Mouse (Mus musculus): ENCODE measurements at regions not wholly inside any gene's neighbourhood (a gene's known extent, or its start where the extent isn't known, plus 50 kb on each side); places are given as distances from the start of the nearest gene placed in this dataset.
A peak's percentile ranks its signal among the peaks of the same experiment; 100 is the strongest.

DNA sequence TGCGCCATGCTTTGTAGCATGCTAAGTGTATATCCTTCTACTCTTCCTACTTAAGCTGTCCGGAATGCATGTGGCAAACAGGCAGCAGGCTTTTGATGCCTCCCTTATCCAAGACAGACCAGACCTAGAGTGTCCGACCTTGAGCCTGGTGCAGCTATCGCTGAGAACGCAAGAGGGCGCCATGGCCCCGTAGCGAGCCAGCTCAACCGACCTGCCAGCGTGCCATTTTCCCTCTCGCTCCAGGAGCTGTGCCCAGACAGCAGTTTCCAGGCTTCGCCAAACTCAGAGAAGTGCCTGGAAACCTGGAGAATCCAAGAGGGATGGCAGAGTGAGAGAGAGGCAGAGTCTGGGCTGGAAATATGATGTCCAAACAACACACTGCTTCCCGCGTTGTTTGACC lies 155.8 kb upstream of the Gm12830 start:
- DNase-seq (ENCODE audit: low read depth, low spot score): peak; percentile 32

DNA sequence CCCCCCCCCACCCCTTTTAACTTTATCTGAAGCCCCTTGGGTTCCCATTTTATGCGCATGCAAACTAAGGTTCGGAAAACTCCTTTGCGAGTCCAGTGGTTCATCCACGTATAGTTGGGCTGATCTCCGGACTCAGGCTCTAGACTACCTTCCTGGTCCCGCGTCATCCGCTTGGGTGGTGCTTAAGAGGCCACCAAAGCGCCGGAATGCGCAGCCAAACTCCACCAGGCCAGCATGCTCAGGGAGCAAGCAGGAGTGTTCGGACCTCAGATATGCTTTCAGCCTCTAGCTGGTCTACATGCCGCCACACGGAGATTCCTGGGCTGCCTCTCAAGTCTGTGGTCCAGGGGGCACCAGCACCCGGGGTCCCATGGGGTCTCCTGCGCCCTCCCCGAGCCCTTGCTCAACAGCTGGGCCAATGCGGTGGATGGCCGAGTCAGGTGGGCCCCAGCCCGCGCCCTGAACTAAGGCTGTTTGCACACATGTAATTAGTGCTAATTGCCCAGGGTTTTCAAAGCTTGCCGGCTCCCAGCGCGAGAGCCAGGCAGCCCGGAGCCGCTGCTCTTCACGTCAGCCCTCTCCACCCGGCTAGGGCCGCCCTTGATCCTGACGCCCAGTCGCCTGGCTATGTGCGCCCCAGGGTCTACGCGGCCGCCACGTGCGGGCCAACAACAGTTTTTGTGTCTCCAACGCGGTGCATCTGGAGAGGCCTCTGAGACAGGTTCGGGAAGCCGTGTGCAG lies 155.1 kb upstream of the Gm12830 start:
- no peak for DNase-seq (ENCODE audit: low read depth, low spot score)

DNA sequence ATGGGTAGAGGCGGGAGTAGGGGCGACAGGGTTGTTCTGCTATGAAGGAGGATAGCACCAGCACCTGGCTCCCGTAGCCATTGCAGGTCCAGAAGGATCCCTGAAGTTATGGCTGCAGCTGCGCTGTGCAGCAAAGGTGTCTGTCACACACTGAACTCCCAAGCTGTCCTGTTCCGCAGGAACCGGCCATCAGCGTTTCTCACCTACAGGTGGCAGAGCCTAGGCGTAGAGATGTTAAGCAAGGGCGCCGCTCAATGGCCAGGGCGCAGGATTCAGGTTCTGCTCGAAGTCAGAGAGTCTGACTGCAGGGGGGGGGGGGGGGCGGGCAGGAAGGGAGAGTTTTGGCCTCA lies 154.6 kb upstream of the Gm12830 start:
- DNase-seq (ENCODE audit: low read depth, low spot score): no peak

DNA sequence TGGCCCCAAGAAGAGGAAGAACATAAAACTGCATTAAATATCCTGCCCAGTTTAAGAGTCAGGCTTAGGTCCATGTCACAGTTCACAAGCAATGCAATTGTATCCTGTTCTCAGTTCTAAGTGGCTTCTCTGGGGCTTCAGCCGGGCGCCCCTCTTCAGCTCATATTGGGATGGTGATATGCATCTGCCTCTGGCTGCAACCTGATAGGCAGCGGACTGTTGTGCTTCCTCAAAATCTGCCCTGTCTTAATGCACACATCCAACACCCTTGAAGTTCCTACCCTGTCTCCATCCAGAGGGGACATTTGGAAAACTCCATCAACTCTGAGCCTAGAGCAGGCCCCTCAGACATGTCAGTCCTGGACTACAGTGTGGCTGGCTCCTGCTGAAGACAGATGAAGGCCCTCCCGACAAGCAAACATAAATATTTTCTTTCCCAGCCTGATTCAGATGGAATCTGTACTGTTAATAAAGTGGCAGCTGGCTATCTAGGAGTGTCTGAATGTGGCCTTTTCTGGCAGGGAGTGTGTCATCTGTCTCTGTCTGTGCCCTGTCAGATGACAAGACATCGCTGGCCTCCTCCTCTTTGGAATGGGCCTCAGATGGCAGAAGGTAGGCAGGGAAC lies 149.3 kb upstream of the Gm12830 start:
- no peak for DNase-seq (ENCODE audit: low read depth, low spot score)

DNA sequence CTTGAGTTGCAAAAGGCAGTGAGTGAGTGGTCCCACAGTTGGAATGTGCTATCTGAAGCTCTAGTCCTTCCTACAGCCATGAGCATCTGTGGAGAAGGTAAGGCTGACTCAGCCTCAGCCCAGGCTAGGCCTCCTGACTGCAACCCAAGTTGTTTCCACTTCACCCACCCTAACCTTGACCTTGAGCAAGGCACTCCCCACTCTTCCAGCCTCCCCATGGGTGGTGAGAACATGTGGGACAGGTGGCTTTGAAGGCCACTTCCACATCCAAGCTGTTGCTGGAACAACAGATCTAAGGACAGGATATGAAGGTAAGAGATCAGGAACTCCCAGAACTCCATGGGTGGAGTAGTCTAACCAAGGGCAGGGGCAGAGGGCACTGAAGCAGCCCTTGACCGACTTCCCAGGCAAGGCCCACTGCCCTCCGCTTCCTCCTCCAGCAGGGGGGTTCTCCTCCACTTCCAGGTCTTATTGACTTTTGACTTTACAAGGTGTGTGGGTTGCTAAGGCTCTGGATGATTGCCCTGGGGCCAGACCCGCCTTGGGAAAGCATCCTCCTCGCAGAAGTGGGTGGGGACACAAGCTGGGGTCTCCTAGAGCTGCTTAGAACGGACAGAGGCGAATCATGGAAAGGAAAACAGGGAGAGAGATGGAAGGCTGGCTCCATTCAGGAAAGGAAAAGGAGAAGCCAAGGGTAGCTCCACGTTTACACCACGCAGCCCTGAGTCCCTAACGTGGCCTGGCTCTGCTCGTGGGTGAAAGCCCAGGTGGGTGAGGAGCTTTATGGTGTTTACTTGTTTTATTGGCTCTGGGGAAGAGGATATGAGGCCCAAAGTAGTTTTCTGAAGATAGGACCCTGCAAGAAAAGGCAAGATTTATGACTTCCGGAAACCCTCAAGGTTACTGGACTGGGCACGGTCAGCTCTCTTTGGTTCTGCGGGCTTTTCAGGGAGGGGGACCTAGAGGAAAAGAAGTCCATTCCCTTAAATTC lies 144.3 kb upstream of the Gm12830 start:
- DNase-seq (ENCODE audit: low read depth, low spot score): no peak

DNA sequence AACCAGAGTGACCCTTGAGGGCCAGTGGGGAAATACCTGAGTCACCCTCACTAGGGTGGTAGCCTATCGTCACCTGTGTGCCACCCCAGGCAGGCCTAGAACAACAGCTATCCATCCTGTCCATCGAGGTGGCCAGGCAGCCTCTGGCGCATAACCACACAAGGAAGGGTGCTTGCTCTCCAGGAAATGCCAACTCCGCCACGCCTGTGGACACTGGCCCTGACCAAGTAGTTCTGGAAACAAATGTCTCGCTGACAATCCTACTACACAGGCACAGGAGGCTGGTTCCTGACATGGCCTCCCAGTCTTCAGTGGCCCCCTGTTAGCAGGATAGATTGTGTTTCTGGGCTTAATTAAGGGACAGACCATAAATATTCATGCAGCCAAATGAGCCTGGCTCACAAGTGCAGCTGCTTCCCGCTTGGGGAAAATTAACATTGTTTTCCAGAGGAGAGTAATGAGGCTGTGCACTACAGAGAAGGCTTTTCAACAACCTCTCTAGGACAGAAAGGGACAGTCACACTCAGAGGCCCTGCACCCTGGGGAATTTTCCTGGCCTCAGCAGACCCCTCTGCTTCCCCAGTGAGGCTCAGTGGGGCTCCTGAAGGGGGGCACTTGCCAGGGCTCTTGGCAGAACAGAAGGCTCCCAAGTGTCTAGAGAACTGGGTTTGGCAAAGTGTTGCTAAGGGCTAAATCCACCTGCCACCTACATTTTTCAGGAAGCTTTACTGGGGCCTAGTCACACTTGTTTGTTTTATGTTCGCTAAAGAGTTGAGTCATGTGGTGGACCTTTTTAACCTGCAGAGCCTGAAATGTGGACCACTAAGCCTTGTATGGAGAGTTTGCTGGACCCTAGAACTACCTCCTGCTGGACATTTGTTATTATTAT lies 143.2 kb upstream of the Gm12830 start:
- DNase-seq (ENCODE audit: low read depth, low spot score): no peak

DNA sequence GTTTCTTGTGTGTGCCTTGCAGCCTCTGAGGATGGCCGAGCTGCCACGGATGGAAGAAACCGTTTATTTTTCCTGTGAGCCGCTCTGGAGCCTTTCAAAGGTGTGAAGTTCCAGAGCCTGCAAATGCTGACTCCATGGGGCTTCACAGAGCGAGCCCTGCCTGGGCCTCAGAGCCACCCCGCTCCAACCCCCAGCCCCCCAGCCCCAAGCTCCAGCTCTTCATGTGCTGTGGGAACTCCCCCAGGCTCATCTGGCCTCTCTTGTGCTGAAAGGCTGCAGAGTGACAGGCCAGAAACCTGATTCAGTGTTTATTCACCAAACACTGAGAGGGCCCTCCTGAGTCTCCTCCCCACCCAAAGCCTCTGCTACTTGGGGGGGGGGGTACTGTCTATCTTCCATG lies 141.2 kb upstream of the Gm12830 start:
- no peak for DNase-seq (ENCODE audit: low read depth, low spot score)

DNA sequence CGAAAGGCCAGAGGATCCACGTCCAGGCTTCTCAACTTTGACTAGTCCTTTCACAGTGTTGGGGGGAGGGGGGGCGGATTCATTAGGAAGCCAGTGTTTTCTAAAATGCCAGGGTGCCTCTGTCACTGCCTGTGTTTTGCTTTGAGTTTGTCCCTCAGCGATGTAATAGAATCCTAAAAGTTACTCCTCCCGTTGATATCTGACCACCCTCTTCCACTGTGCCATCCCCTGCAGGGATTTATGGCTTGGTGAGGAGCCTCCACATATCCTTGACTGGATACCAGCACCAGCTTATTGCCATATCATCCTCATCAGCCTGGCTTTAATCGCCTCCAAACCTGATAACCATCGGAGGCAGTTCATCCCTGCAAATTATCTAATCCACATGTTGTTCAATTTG lies 138.6 kb upstream of the Gm12830 start:
- DNase-seq (ENCODE audit: low read depth, low spot score): no peak

DNA sequence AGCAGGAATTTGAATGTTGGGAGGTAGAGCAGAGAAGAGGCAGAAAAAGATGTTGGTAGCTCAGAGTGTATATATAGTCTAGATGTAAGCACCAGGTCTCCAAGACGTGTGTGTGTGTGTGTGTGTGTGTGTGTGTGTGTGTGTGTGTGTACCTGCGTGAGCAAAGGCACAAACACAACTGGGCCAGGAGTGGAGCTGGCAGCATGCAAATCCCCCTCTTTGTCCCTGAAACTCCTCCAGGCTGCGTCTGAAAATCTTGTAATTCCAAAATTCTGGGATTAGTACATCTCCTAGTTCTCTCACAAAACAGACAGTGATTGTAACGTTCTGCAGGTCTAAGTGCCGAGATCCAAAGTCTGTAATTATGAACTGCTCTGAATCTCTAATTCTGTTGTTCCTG lies 137.8 kb upstream of the Gm12830 start:
- no peak for DNase-seq (ENCODE audit: low read depth, low spot score)

DNA sequence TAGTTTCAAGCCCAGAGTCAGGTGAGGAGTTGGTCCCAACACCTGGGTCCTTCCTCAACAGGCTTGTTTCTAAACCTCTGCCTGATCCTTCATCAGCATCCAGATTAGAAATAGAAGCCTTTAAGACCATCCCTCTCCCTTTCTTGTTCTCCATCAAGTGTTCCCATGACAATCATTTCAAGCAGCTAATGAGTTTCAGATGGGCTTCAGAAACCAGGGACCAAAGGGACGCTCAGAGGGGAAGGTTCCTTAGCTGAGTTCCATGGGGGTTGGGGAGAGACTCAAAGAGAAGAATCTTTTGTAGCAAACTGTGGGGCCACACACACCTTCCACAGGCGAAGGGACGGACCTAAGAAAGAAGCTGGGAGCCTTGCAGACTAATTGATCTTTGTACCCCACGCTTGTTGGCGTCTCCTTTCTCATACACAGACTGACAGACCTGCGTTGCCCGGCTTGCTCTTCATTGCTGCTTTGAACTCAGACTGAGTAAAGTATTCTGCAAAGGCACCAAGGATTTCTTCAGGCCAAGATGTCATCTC lies 136.6 kb upstream of the Gm12830 start:
- DNase-seq (ENCODE audit: low read depth, low spot score): no peak

DNA sequence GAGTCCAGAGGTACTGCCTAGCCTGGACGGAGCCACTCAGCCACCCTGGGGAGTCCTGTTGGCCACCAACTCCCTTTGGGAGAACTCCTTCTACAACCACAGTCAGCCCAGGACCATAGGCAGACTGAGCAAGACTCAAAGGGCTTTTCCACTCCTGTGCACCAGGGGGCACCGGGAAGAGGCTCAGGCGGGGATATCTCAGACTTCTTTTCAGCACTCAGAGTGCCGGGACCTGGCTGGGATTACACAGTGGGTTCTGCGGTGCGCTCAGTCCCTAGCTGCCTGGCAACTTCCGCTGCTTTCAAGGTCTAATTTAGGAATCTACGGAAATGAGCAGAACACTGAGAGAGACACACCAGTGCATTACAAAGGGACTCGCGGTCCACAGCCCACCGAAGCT lies 136.1 kb upstream of the Gm12830 start:
- no peak for DNase-seq (ENCODE audit: low read depth, low spot score)

DNA sequence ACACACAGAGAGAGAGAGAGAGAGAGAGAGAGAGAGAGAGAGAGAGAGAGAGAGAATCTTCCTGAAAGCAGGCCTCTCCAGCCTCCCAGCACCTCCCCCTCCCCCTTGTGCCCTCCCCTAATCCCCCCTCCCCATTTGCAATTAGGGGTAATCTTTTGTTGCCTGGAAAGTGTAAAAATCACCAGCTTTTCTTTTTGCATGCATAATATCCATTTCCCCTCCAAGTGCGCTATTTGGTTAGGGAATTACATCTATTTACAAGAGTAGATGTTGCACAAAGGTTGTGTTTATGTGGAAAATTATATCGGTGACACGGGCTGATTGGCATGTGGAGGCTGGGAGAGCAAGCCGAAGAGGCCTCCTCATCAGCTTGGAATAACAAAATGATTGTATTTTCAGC lies 135.4 kb upstream of the Gm12830 start:
- no peak for DNase-seq (ENCODE audit: low read depth, low spot score)

DNA sequence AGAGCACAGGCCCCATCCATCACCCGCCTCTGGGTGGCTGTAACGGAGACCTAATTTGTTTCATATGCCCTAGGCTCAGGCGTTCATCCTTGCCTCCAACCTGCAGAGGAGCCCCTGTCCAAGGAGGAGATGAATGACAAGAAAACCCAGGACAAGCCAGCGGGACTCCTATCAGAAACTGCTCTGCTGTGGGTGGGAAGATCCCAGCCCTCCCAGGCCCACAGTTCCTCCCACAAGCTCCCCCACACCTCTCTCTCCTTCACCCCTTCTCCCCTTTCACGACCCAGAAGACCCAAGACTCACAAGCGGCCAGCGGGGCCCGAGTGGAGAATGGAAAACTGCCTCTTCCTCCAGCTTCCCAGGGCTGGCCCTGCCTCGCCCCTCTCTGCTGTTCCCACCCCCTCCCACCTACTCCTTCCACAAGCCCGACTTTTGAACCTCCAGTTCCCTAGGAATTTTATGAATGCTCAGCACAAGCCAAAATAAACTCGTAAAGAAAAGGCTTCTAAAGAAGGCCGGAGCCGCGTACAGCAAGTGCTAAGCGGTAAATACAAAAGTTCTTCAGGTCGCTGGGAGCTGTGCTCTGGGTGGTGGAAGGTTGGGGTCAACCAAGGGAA lies 133.1 kb upstream of the Gm12830 start:
- no peak for DNase-seq (ENCODE audit: low read depth, low spot score)

DNA sequence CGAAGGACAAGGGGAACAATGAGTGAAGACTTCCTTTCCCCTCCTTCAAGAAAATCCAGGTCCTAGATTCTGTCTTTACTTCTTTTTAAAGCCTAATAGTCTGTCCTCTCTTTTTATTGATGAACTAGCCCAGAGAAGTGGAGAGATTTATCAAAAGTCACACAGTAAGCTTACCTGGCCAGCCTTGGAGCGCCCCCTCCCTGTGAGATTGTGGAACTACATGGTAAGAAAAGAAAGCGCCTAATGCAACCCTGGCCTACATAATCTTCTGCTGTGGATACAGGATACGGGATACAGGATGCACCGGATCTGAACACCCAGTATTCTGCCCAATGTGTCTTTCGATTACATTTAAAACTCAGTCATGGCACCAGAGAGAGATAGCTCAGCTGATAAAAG lies 132.6 kb upstream of the Gm12830 start:
- DNase-seq (ENCODE audit: low read depth, low spot score): no peak

DNA sequence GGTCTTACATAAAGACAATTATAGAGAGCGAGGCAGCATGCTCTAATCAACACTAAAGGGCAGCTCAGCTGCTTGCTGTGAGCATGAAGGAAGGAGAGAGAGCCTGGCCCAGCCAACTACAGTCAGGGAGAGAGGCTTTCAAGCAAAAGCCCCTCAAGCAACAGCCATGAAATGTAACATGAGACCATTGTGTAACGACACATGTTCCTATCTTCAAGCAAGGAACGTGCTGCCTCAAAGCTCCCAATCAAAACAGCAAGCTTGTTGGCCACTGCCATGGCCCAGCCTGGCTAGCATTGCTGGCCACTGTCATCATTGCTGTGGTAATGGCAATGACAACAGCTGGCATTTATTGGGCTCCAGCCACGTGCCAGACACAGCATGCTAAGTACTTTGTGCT lies 115.9 kb upstream of the Gm12830 start:
- no peak for DNase-seq (ENCODE audit: low read depth, low spot score)

DNA sequence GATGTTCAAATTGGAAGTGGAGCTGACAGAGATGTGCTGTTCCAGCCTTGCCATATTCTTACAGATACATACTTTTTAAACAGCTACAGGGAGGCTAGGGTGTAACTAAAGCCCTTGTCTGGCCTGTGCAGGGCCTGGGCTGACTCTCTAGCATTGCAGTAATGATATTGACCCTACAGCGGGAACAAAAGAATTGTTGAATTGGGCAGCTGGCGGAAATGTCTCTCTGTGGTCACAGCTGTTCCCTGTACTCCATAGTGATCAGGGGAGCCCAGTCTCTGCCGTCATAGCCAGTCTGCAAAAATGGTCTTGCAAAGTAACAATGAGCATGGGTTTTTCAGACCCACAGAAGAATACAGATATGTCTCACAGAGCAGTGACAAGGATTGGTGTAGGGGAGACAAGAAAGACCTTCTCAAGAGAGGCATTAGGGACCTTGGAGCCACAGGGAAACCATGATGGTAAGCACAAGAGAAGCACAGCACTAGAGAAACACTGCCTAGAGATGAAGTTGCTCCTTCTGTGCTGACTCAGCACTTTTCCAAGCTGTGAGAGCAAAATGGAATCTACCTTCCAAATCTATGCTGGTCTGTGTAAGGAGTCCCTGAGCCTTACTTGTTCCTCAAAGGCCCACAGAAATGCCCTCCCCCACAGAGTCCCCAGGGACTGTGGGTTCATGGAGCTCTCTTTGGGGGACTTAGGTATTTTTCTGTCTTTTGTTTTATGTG lies 111.2 kb upstream of the Gm12830 start:
- DNase-seq (ENCODE audit: low read depth, low spot score): no peak

DNA sequence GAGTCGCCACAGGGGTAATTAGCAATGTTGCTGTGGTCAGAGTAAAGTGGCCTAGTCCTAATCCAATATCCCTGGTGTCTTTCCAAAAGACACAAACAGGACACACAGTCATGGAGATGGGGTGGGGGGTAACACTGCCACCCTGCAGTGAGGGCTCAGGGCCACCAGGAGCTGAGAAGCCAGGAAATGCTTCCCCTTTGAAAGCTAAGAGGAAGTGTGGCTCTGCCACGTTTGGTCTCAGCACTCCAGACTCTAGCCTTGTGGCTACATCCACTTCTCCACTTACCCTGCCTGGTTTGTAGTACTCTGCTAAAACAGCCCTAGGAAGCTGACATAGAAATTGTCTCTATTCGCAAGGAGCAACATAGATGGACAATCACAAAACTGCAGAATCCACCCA lies 110.4 kb upstream of the Gm12830 start:
- DNase-seq (ENCODE audit: low read depth, low spot score): no peak

DNA sequence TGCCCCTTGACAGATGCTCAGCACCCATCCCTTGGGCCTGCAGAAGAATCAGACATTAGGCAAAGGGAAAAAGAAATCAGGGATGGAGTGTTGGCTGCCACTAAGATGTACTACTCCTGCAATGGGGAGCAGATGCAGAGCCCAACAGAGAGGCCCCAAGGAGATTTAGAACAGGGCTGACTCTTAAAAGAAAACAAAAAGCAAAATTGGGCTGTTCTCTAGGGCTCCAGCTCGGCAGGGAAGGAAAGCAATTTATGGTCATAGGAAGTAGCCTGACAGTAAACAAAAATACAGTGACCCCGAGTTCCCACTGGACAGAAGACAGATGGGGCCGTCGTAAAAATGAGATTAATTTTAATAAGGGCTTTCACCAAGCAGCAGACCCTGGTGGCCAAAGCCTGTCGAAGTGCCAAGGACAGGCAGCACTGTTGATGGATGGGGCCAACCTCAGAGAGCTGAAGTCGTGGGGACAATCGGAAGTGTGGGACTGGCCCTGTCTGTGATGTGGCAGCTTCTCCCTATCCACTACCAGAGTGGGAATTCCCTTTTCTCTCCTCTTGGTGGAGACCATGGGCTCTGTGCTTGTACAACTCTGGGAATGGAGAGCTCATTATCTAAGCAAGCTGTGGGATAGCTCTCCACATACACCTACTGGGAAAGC lies 109.4 kb upstream of the Gm12830 start:
- no peak for DNase-seq (ENCODE audit: low read depth, low spot score)

DNA sequence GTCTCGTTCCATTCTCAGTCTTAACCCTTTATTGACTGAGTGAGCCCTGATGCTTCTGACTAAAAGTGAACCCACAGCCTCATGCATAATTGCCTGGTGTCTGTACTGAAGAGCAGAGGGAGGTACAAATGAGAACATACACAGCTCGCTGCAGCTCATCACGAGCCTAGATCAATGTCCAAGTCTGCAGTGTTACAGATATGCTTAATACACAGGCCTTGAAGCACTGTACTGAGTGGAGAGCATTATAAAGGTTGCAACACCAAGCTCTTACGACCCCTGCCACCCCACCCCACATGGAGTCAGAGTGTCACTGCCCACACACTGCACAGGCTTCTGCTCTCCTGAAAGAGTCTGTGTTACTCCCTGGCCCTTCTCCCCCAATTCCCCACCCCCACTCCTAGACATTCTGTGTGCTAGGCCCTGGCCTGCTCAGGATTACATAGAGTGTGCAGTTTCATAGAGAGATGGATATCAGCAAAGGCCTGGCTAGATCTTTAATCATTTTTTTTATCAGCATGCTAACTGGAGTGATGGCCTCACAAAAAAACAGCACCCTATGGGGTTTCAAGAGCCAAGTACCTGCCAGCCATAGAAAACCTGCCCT lies 108.5 kb upstream of the Gm12830 start:
- no peak for DNase-seq (ENCODE audit: low read depth, low spot score)

Data from retina, adult 2 months (tissue).